Mouse (Mus musculus): ENCODE data around the gene Ern1. TPM values are rescaled to one million over a fixed set of nuclear protein-coding genes. Genes with fewer than 3 reads are reported as not detected.

The Ern1 gene
- 4.8 and 5.9 TPM in 2 replicates for polyA plus RNA-seq (2015; fragmentation: Nextera tagmentation; extraction: Ambion mirVana)

GRCm38 (mm10) chr11:106487733-106488115 is at the start of gene Ern1:
Ern1 (minus strand) TSS chr11:106487852.
- no peaks in the 10 kb centered on the region for H3K36me3 ChIP-seq (ENCODE audit: control insufficient read depth, insufficient read depth, low read length)
- peak within 1 kb of the TSS; percentile 80 for H3K27ac ChIP-seq (ENCODE audit: low read length)
- H3K27me3 ChIP-seq (ENCODE audit: control insufficient read depth, insufficient read depth, low read depth, low read length): no peaks in the 10 kb centered on the region
- H3K4me1 ChIP-seq (ENCODE audit: control insufficient read depth, insufficient read depth, low read length): peaks cover 9% of the 10 kb centered on the region
- 1% methylated on average over 28 of the region's 28 CpGs for WGBS
- H3K4me2 ChIP-seq (ENCODE audit: low read length): peak within 1 kb of the TSS; percentile 92
- ATAC-seq: peak; percentile 97
- H3K4me3 ChIP-seq (ENCODE audit: low read depth, low read length): peak within 1 kb of the TSS; percentile 97
- H3K9me3 ChIP-seq (replicated peaks; ENCODE audit: control insufficient read depth, low read length, poor library complexity, severe bottlenecking): no peaks in the 10 kb centered on the region
- peak within 1 kb of the TSS; percentile 89 for H3K9ac ChIP-seq (ENCODE audit: low read depth, low read length)

DNA sequence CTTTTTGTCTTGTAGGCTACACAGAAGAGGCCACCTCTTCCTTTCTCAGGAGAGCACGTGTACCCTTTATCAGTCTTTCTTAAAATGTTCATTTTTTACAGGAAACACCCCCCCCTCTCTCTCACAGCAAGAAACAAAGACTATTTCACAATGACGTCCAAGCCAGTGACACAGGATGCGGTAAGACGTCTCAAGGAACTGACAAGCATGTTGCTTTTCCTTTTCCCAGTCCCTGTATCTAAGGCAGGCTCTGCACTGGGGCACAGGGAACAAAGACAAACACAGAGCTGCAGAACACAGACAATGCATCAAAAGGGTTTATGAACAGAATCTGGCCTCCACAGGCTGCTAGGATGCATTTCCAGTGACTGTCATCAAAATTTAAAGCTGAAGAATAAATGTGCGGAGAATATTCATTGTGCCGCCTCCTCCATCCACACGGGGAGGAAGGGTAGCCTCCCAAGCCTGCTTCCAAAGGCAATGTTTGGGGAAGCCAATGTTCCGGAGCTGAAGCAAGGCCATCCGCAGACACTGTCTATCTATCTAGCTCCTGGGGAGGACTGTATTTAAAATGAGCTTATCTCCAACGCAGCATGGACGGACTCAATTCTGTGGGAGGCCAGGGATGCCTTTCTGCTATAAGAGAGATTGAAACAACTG is 48.7 kb upstream of the Ern1 start:
- H3K27me3 ChIP-seq (ENCODE audit: control insufficient read depth, insufficient read depth, low read depth, low read length): no peaks in the 10 kb centered on the region
- H3K9me3 ChIP-seq (replicated peaks; ENCODE audit: control insufficient read depth, low read length, poor library complexity, severe bottlenecking): no peaks in the 10 kb centered on the region
- peak; percentile 68 for ATAC-seq
- H3K4me1 ChIP-seq (ENCODE audit: control insufficient read depth, insufficient read depth, low read length): peaks cover 10% of the 10 kb centered on the region
- WGBS: 22% methylated on average over 11 of the region's 11 CpGs
- H3K9ac ChIP-seq (ENCODE audit: low read depth, low read length): peak overlapping the region; percentile 49
- no peak overlapping the region for H3K4me3 ChIP-seq (ENCODE audit: low read depth, low read length)
- H3K4me2 ChIP-seq (ENCODE audit: low read length): no peak overlapping the region
- peak overlapping the region; percentile 80 for H3K27ac ChIP-seq (ENCODE audit: low read length)
- H3K36me3 ChIP-seq (ENCODE audit: control insufficient read depth, insufficient read depth, low read length): no peaks in the 10 kb centered on the region; the same call in 1 of the 2 replicates

GRCm38 (mm10) chr11:106535660-106536252 is 48.1 kb upstream of the Ern1 start:
- ATAC-seq: peak; percentile 63; the same call in 1 of the 2 replicates
- H3K27ac ChIP-seq (ENCODE audit: low read length): peak overlapping the region; percentile 80
- no peaks in the 10 kb centered on the region for H3K27me3 ChIP-seq (ENCODE audit: control insufficient read depth, insufficient read depth, low read depth, low read length)
- H3K4me2 ChIP-seq (ENCODE audit: low read length): no peak overlapping the region
- 82% methylated on average over 9 of the region's 9 CpGs for WGBS
- H3K9me3 ChIP-seq (replicated peaks; ENCODE audit: control insufficient read depth, low read length, poor library complexity, severe bottlenecking): no peaks in the 10 kb centered on the region
- no peak overlapping the region; the same call in 1 of the 2 replicates for H3K9ac ChIP-seq (ENCODE audit: low read depth, low read length)
- no peak overlapping the region for H3K4me3 ChIP-seq (ENCODE audit: low read depth, low read length)
- peaks cover 10% of the 10 kb centered on the region for H3K4me1 ChIP-seq (ENCODE audit: control insufficient read depth, insufficient read depth, low read length)
- no peaks in the 10 kb centered on the region; the same call in 1 of the 2 replicates for H3K36me3 ChIP-seq (ENCODE audit: control insufficient read depth, insufficient read depth, low read length)

- ATAC-seq: no peak
- 63% methylated on average over 9 of the region's 9 CpGs for WGBS
These were observed 44.7 kb upstream of the Ern1 start for GRCm38 (mm10) chr11:106532248-106532790.

GRCm38 (mm10) chr11:106529786-106530185 is 42.1 kb upstream of the Ern1 start:
- Histone ChIP-seq H3K4me1 (ENCODE audit: control insufficient read depth, insufficient read depth, low read length) (no peaks in the 10 kb centered on the region), H3K4me2 (ENCODE audit: low read length) (no peak overlapping the region), H3K27me3 (ENCODE audit: control insufficient read depth, insufficient read depth, low read depth, low read length) (no peaks in the 10 kb centered on the region), H3K36me3 (ENCODE audit: control insufficient read depth, insufficient read depth, low read length) (no peaks in the 10 kb centered on the region; the same call in 1 of the 2 replicates), H3K4me3 (ENCODE audit: low read depth, low read length) (no peak overlapping the region), H3K9ac (ENCODE audit: low read depth, low read length) (no peak overlapping the region), H3K9me3 (replicated peaks; ENCODE audit: control insufficient read depth, low read length, poor library complexity, severe bottlenecking) (no peaks in the 10 kb centered on the region), H3K27ac (ENCODE audit: low read length) (no peak overlapping the region)
- WGBS: 80% methylated on average over 5 of the region's 5 CpGs
- no peak for ATAC-seq

More at GRCm38 (mm10) chr11:106532248-106532790, 44.7 kb upstream of the Ern1 start:
- Histone ChIP-seq H3K9me3 (replicated peaks; ENCODE audit: control insufficient read depth, low read length, poor library complexity, severe bottlenecking) (no peaks in the 10 kb centered on the region), H3K4me1 (ENCODE audit: control insufficient read depth, insufficient read depth, low read length) (peaks cover 10% of the 10 kb centered on the region), H3K27ac (ENCODE audit: low read length) (no peak overlapping the region), H3K27me3 (ENCODE audit: control insufficient read depth, insufficient read depth, low read depth, low read length) (no peaks in the 10 kb centered on the region), H3K4me2 (ENCODE audit: low read length) (no peak overlapping the region), H3K4me3 (ENCODE audit: low read depth, low read length) (no peak overlapping the region), H3K9ac (ENCODE audit: low read depth, low read length) (no peak overlapping the region), H3K36me3 (ENCODE audit: control insufficient read depth, insufficient read depth, low read length) (no peaks in the 10 kb centered on the region; the same call in 1 of the 2 replicates)

GRCm38 (mm10) chr11:106529113-106529512 is 41.5 kb upstream of the Ern1 start:
- H3K4me2 ChIP-seq (ENCODE audit: low read length): no peak overlapping the region
- ATAC-seq: no peak
- no peaks in the 10 kb centered on the region; the same call in 1 of the 2 replicates for H3K36me3 ChIP-seq (ENCODE audit: control insufficient read depth, insufficient read depth, low read length)
- no peaks in the 10 kb centered on the region for H3K27me3 ChIP-seq (ENCODE audit: control insufficient read depth, insufficient read depth, low read depth, low read length)
- H3K9ac ChIP-seq (ENCODE audit: low read depth, low read length): no peak overlapping the region
- H3K4me1 ChIP-seq (ENCODE audit: control insufficient read depth, insufficient read depth, low read length): no peaks in the 10 kb centered on the region
- WGBS: 54% methylated on average over 4 of the region's 4 CpGs
- H3K9me3 ChIP-seq (replicated peaks; ENCODE audit: control insufficient read depth, low read length, poor library complexity, severe bottlenecking): no peaks in the 10 kb centered on the region
- H3K27ac ChIP-seq (ENCODE audit: low read length): no peak overlapping the region
- no peak overlapping the region for H3K4me3 ChIP-seq (ENCODE audit: low read depth, low read length)

DNA sequence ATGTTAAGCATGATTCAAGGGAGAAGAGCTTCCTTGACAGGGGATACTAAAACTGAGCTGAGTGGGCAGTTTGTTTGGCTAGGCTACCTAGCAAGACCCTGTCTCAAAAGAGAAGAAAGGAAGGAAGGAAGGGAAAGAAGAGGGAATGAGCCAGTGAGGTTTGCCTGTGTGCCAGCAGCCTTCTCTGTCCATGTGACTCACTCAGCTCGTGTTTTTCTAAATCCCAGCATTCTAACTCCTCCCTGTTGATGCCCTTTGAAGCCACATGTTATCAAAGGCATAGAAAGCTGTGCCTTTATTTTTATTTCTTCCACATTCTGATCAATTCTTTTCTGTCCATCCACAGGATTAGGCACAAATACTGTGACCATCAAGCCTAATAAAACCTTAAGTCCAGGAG is 40.3 kb upstream of the Ern1 start:
- Histone ChIP-seq H3K36me3 (ENCODE audit: control insufficient read depth, insufficient read depth, low read length) (no peaks in the 10 kb centered on the region; the same call in 1 of the 2 replicates), H3K27ac (ENCODE audit: low read length) (no peak overlapping the region), H3K9me3 (replicated peaks; ENCODE audit: control insufficient read depth, low read length, poor library complexity, severe bottlenecking) (no peaks in the 10 kb centered on the region), H3K4me3 (ENCODE audit: low read depth, low read length) (no peak overlapping the region), H3K4me2 (ENCODE audit: low read length) (no peak overlapping the region), H3K4me1 (ENCODE audit: control insufficient read depth, insufficient read depth, low read length) (no peaks in the 10 kb centered on the region), H3K27me3 (ENCODE audit: control insufficient read depth, insufficient read depth, low read depth, low read length) (no peaks in the 10 kb centered on the region), H3K9ac (ENCODE audit: low read depth, low read length) (no peak overlapping the region)
- 6% methylated on average over 1 of the region's 1 CpGs for WGBS
- ATAC-seq: no peak

DNA sequence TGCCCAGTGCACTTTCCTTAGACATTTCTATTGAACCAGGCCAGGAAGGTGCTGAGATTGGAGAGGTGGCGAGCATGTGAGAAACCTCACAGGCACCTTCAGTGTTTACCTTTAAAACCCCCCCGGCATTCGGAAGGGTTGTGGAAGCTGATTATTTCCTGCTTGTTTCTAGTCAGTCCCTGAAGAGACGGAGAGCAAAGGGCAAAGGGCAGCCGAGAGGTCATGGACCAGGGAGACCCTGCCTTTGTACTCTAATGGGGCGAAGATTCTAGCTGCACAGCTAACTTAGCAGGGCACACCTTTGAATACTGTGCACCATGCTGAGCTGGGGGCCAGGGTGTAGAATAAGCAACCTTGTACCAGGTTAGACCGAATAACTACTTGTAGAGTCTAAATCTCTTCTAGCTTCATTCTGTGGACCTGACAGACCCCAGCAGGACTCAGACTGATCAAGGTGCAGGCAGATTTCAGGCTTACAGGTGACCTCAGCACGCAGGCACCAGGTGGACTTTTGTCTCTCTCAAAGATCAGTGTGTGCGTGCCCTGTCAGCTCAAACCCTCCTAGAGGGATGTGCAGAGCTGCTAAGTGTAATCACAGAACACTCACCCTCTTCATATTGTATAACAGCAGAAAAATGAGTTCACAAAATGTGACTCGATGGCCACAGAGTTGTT is 39.6 kb upstream of the Ern1 start:
- Histone ChIP-seq H3K4me3 (ENCODE audit: low read depth, low read length) (no peak overlapping the region), H3K4me1 (ENCODE audit: control insufficient read depth, insufficient read depth, low read length) (no peaks in the 10 kb centered on the region), H3K9ac (ENCODE audit: low read depth, low read length) (no peak overlapping the region), H3K27ac (ENCODE audit: low read length) (no peak overlapping the region), H3K27me3 (ENCODE audit: control insufficient read depth, insufficient read depth, low read depth, low read length) (no peaks in the 10 kb centered on the region), H3K4me2 (ENCODE audit: low read length) (no peak overlapping the region), H3K36me3 (ENCODE audit: control insufficient read depth, insufficient read depth, low read length) (no peaks in the 10 kb centered on the region; the same call in 1 of the 2 replicates), H3K9me3 (replicated peaks; ENCODE audit: control insufficient read depth, low read length, poor library complexity, severe bottlenecking) (no peaks in the 10 kb centered on the region)
- ATAC-seq: no peak
- 38% methylated on average over 10 of the region's 10 CpGs for WGBS

All from midbrain, embryonic 16.5 days (tissue).